Mouse (Mus musculus) hindbrain, embryonic 15.5 days (tissue): ENCODE results near the gene Gm3435. TPM values are rescaled to one million over a fixed set of nuclear protein-coding genes. Genes with fewer than 3 reads are reported as not detected.
"Not testable (repeated sequence)": the region's sequence is repeated elsewhere in the genome, so short reads cannot be mapped to it uniquely, and the experiment has no call there.

Experiments
- ATAC-seq: fragments of 200-750 bp; cut with Nextera tagmentation; 2 replicates; pipeline ENCODE4 v1.8.0; 2017; ENCODE audit warnings: low read depth, moderate number of reproducible peaks, moderate TSS enrichment; ENCODE audit not compliant: low FRiP score
- H3K27ac ChIP-seq: fragments of 300-500 bp; sonication (generic); replicated peaks from 2 replicates; pipeline ENCODE4 v1.5.1; 2015; ENCODE audit warnings: mild to moderate bottlenecking, inconsistent platforms
- H3K27me3 ChIP-seq: fragments of 300-500 bp; sonication (generic); 2 replicates; pipeline ENCODE4 v1.6.1; 2015; ENCODE audit warnings: control low read depth, inconsistent platforms
- H3K36me3 ChIP-seq: fragments of 300-500 bp; sonication (generic); 2 replicates; pipeline ENCODE4 v1.6.1; 2015; ENCODE audit warnings: control low read depth, inconsistent platforms
- H3K4me1 ChIP-seq: fragments of 300-500 bp; sonication (generic); replicated peaks from 2 replicates; pipeline ENCODE4 v1.6.1; 2015; ENCODE audit warnings: control low read depth, inconsistent platforms
- H3K4me2 ChIP-seq: fragments of 300-500 bp; sonication (generic); 2 replicates; pipeline ENCODE4 v1.6.1; 2015; ENCODE audit warnings: moderate library complexity, mild to moderate bottlenecking, inconsistent platforms
- H3K4me3 ChIP-seq: fragments of 300-500 bp; sonication (generic); 2 replicates; pipeline ENCODE4 v1.5.1; 2015; ENCODE audit warnings: mild to moderate bottlenecking, inconsistent platforms
- H3K9ac ChIP-seq: fragments of 300-500 bp; sonication (generic); 2 replicates; pipeline ENCODE4 v1.6.1; 2015; ENCODE audit warnings: inconsistent platforms
- H3K9me3 ChIP-seq: fragments of 300-500 bp; sonication (generic); 2 replicates; pipeline ENCODE4 v1.6.1; 2016; ENCODE audit warnings: control low read depth, inconsistent platforms
- WGBS: fragments of 180-500 bp; shearing (Covaris S2); methylation state at CpG from one replicate; pipeline ENCODE4 v1.1.7; 2015; 5-methylcytosine and 5-hydroxymethylcytosine counted together
- polyA plus RNA-seq: library from polyadenylated mRNA; unstranded; fragments of >200 nt; fragmentation: Nextera tagmentation; extraction: Ambion mirVana; gene quantifications from 2 replicates; pipeline ENCODE4 v1.2.1, GENCODE M21; 2015

Gene Gm3435
- polyA plus RNA-seq, 1 experiment from 2014 or later: 7.2 TPM

DNA sequence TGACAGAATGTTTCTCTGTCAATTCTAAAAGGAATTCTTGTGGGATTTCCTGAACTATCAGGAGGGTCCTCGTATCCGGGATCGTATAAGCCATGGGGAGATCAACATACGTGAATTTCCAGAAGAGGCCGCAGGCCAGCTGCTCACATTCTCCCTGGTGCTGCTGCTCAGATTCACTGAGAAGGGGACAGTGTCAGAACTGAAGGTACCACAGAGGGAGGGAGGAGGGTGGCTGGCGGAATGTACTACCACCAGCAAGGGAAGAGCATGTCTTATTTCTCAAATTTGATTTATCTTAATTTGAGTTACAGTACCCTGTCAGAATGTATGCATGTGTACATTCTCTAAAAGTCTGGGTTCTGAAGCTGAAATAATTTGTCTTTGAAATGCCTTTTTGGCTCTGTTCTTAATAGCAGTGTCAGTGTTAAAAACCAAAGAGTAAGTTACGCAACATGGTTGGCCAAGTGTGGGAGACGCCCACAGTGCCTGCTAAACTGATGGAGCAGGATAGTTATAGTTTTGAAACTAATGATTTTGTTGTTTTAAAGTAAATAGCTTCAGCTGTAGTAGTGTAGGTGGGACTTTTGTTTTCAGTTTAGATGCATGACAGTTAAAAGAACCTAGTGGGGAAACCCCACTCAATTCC, 43.3 kb downstream of the Gm3435 start:
- H3K27ac ChIP-seq, H3K9ac ChIP-seq, H3K9me3 ChIP-seq, ATAC-seq, H3K4me1 ChIP-seq, H3K4me3 ChIP-seq, H3K27me3 ChIP-seq, H3K4me2 ChIP-seq: not testable (repeated sequence)
- WGBS: 93% methylated on average over 6 of the region's 8 CpGs
- peaks cover 12% of the 10 kb centered on the region; the same call in 1 of the 2 replicates for H3K36me3 ChIP-seq

DNA sequence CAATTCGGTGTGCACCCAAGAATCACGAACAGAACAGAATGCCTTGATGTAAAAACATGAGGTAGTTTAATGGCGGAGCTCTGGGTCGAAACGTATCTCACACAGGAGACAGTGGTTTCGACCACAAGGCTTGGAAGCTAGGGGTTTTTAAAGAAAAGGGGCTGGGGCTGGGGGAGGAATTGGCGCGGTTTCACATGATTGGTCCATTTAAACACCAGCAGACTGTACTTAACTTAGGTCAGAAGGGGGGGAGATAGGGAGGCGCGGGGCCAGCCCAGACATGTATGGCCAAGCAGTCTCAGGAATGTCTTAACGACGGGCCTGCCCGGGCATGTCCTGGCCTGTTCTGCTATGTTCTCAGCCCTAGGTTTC, 43.8 kb downstream of the Gm3435 start:
- H3K4me3 ChIP-seq, ATAC-seq, H3K9me3 ChIP-seq, H3K27ac ChIP-seq, H3K27me3 ChIP-seq, H3K4me2 ChIP-seq, H3K4me1 ChIP-seq, H3K9ac ChIP-seq: not testable (repeated sequence)
- WGBS: 95% methylated on average over 12 of the region's 13 CpGs
- H3K36me3 ChIP-seq: peaks cover 12% of the 10 kb centered on the region; the same call in 1 of the 2 replicates

DNA sequence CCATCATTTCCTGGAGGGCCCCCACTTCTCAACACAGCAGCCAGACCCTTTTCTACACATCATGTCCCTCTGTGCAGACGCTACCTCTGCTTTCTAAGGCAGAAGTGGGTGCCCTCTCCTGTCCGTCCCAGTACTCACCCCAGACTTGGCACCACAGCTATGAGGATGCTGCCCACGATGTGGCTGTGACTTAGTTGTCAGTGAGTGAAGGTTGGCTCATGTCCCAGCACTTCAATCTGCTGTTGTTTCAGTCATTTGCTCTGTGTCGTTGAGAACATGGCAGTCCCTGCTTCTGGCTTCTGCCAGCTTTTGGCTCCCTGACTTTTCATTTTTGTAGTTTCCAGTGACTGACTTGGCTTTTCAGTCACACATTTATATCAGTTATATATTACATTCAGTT, 45.9 kb downstream of the Gm3435 start:
- H3K4me3 ChIP-seq: no peak overlapping the region
- no peak for ATAC-seq
- no peaks in the 10 kb centered on the region for H3K27me3 ChIP-seq
- H3K9ac ChIP-seq: no peak overlapping the region
- H3K4me2 ChIP-seq: no peak overlapping the region
- H3K36me3 ChIP-seq: peaks cover 21% of the 10 kb centered on the region; the same call in 1 of the 2 replicates
- WGBS: 82% methylated on average over 4 of the region's 4 CpGs
- H3K9me3 ChIP-seq: no peaks in the 10 kb centered on the region
- H3K27ac ChIP-seq: no peak overlapping the region
- no peaks in the 10 kb centered on the region for H3K4me1 ChIP-seq

DNA sequence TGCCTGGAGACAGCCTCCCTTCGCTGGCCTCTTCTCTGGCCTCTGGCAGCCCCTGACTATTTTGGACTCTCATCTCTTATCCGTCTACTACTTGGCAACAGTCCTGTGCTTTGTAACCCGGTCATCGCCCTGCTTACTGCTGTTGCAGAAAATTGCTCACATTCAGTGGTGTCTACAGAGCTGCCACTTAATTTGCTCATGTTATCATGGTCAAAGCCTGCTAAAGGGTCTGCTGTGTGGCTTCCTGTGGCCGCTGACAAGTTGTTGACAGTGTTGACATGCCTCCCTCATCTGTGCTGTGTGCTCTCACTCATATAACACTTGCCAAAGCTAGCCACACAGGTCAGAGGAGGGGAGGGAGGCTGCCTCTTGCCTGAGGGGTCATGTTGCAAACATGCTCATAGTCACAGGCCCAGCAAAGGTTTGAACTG, 48.2 kb downstream of the Gm3435 start:
- WGBS: 95% methylated on average over 5 of the region's 5 CpGs
- Histone ChIP-seq H3K9ac (no peak overlapping the region), H3K36me3 (peaks cover 30% of the 10 kb centered on the region), H3K27me3 (no peaks in the 10 kb centered on the region), H3K9me3 (no peaks in the 10 kb centered on the region), H3K4me3 (no peak overlapping the region), H3K4me2 (no peak overlapping the region), H3K27ac (no peak overlapping the region), H3K4me1 (no peaks in the 10 kb centered on the region)
- no peak for ATAC-seq

DNA sequence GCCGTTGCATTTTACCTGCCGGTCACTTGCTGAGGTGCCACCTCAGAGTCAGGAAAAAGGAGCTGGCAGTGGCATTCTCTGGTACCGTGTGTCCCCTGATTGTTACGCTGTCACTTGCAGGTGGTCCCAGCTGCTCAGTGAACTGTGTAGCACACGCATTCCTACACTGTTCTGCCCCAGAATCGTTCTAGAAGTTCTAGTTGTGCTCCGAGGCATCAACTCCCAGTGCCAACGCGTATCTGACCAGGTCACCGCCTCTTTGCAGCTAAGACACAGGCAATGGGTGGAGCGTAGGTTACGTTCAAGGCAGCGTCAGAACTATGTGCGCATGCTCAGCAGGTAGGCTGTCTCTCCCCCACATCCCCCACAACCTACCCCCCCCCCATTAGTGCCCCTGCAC, 49.7 kb downstream of the Gm3435 start:
- H3K27me3 ChIP-seq: no peaks in the 10 kb centered on the region
- no peak overlapping the region for H3K4me2 ChIP-seq
- peaks cover 41% of the 10 kb centered on the region for H3K36me3 ChIP-seq
- ATAC-seq: no peak
- H3K9me3 ChIP-seq: no peaks in the 10 kb centered on the region
- no peak overlapping the region for H3K4me3 ChIP-seq
- H3K9ac ChIP-seq: no peak overlapping the region
- WGBS: 94% methylated on average over 14 of the region's 14 CpGs
- H3K27ac ChIP-seq: no peak overlapping the region
- H3K4me1 ChIP-seq: no peaks in the 10 kb centered on the region

DNA sequence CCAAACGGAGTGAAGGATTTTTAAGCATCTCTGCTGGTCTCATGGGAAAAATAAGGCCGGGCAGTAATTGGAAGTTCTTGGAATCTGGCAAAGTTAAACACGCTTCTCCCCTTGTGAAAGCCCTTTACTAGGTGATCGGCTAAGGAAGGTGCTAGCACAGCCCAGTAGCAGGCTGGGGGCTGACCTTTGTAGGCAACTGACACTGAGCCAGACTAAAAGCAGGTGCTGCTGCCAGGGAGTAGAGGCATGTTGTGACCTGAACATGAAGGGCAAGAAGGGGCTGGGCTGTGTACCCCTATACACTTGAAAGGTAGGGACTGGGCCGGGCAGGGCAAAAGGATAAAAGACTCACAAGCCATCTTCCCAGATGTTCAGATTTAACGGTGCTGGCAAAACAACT, 50.4 kb downstream of the Gm3435 start:
- no peak for ATAC-seq
- 93% methylated on average over 6 of the region's 6 CpGs for WGBS
- Histone ChIP-seq H3K4me3 (no peak overlapping the region), H3K9me3 (no peaks in the 10 kb centered on the region), H3K36me3 (peaks cover 41% of the 10 kb centered on the region), H3K27ac (no peak overlapping the region), H3K27me3 (no peaks in the 10 kb centered on the region), H3K9ac (no peak overlapping the region), H3K4me1 (no peaks in the 10 kb centered on the region), H3K4me2 (no peak overlapping the region)

DNA sequence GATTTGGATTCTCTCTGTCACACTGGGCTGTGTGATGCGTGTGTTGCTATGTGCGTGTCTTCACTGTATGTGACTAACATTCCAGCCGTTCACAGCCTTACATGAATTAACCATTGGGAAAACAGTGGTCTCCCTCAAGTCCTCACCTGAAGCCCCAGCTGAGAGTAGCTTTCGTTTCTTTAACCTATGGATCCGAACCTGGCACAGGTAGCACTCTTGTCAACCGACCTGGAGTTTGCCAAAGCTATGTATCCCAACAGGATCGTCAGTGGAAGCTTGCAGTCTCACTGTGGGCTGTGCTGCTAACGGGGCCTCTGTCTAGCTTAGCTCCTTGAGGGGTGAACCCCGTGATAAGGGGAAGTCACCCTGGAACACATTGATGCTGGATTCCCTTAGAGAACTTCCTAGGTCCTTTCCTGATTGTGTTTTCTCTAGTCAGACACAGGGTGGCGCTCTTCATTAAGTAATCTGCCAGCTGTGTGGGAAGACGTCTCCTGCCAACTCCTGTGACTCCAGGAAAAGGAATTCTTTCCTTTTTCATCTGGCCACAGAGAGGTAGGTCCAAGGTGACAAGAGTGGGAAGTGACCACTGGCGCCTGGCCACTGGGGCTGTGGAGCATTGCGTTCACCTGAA, 55.5 kb downstream of the Gm3435 start:
- Histone ChIP-seq H3K27ac (peak overlapping the region; percentile 56; the same call in 1 of the 2 replicates), H3K4me3 (no peak overlapping the region), H3K4me2 (peak overlapping the region; percentile 48), H3K9me3 (no peaks in the 10 kb centered on the region), H3K4me1 (peaks cover 9% of the 10 kb centered on the region), H3K9ac (0 out of 2 replicates have a peak overlapping the region, but pooled peaks have one; percentile 25), H3K36me3 (peaks cover 20% of the 10 kb centered on the region), H3K27me3 (no peaks in the 10 kb centered on the region)
- peak; percentile 86 for ATAC-seq
- 41% methylated on average over 13 of the region's 13 CpGs for WGBS

DNA sequence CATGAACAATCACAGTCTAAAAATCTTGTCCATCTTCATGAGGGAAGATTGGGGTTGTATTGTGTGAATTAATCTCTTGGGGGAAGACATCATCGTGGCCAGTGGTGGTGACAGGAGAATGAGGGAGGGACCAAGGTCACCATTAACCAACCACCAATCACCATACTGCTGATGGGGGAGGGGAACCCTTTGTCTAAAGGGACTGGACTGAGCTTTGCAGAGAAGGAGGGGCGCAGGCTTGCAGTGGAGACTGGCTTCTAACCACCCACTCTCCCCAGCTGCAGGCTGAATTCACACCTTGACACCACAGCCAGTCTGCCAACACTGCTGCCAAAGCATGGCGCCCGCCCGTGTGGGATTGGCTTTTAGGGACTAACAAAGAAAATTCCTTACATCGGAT, 56.1 kb downstream of the Gm3435 start:
- 41% methylated on average over 6 of the region's 6 CpGs for WGBS
- H3K4me3 ChIP-seq: no peak overlapping the region
- peaks cover 9% of the 10 kb centered on the region for H3K4me1 ChIP-seq
- peak overlapping the region; percentile 48 for H3K4me2 ChIP-seq
- no peaks in the 10 kb centered on the region for H3K9me3 ChIP-seq
- no peaks in the 10 kb centered on the region for H3K27me3 ChIP-seq
- H3K36me3 ChIP-seq: peaks cover 20% of the 10 kb centered on the region
- peak; percentile 84 for ATAC-seq
- 0 out of 2 replicates have a peak overlapping the region, but pooled peaks have one; percentile 25 for H3K9ac ChIP-seq
- H3K27ac ChIP-seq: peak overlapping the region; percentile 56; the same call in 1 of the 2 replicates

DNA sequence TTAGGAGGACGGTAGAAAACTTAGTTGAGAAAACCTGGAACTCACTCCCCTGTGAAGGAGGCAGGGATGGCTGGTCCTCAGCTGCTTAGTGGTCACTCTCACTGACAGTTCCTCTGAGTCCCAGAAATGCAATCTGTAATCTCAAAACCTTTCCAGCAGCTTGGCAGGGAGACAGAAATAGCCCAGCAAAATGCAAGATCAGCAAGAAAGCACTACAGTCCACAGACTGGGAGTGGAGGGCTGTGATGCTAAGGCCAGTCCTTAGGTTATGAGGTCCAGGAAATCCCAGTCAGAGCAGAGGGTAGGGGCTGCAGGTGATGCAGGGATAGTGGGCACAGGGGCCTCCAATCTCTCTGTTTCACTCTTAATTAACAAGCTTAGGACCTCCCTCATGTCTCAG, 56.9 kb downstream of the Gm3435 start:
- H3K36me3 ChIP-seq: peaks cover 16% of the 10 kb centered on the region
- no peaks in the 10 kb centered on the region for H3K9me3 ChIP-seq
- ATAC-seq: no peak
- no peaks in the 10 kb centered on the region for H3K27me3 ChIP-seq
- no peak overlapping the region for H3K9ac ChIP-seq
- H3K4me1 ChIP-seq: peaks cover 9% of the 10 kb centered on the region
- WGBS: 73% methylated on average over 1 of the region's 1 CpGs
- H3K4me2 ChIP-seq: no peak overlapping the region
- no peak overlapping the region for H3K4me3 ChIP-seq
- no peak overlapping the region for H3K27ac ChIP-seq

DNA sequence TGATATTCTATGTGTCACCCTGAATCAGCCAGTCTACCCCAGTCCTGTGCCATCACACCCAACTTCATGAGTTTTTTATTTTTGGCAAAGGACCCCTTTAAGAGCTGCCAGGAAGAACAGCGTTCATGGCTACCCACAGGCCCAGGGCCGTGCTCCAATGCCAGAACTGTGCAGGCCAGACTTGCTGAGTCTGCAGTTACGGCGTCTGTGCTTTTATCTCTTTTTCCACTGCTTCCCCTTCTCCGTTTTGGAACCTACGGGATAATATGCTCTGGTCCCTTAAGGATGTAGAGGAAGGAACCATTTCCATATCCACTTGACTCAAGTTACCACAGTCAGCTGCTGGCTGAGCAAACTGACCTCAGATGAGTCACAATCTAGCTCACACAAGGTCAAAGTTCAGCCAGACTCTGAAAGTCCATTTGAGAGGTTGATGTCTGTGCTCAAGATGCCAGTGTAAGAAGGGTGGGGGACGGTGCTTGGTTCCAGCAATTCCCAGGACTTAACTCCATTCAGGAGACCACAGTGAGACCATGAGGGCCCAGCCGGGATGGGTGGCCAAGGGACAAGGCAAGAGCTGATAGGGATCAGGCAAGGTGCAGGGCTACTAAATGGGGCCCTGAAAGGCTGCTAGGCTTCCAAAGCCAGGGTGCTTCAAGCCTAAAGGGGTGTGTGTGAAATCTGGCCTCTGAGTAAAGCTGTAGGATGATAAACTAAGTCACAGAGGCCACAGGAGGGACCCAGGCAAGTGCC, 58.2 kb downstream of the Gm3435 start:
- Histone ChIP-seq H3K27ac (no peak overlapping the region), H3K9ac (no peak overlapping the region), H3K9me3 (no peaks in the 10 kb centered on the region), H3K4me3 (no peak overlapping the region), H3K4me2 (no peak overlapping the region), H3K36me3 (peaks cover 11% of the 10 kb centered on the region; the same call in 1 of the 2 replicates), H3K27me3 (no peaks in the 10 kb centered on the region), H3K4me1 (peaks cover 9% of the 10 kb centered on the region)
- ATAC-seq: no peak
- 65% methylated on average over 8 of the region's 8 CpGs for WGBS

DNA sequence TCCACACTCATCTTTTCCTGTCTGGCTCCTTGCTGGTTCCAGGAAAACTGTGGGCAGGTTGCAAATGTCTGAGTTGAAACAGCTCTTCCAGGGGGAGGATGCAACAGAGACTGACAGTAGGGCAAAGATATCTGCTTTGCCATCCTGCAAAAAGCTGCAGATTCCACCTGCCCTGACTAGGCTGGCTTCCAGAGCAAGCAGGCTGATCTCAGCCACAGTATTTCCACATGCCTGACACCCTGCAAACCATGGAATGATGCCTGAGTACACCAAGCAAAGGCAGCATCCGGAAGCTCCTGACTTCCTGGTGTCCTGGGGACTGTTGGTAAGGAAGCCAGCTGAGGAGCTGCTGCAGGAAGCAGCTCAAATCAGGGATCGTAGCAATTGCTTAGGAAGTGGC, 59.1 kb downstream of the Gm3435 start:
- Histone ChIP-seq H3K27ac (no peak overlapping the region), H3K27me3 (no peaks in the 10 kb centered on the region), H3K4me3 (no peak overlapping the region), H3K9ac (no peak overlapping the region), H3K36me3 (0 out of 2 replicates have a peak, but pooled peaks cover 3% of the 10 kb centered on the region), H3K4me1 (peaks cover 9% of the 10 kb centered on the region), H3K4me2 (no peak overlapping the region), H3K9me3 (no peaks in the 10 kb centered on the region)
- ATAC-seq: no peak
- 77% methylated on average over 2 of the region's 2 CpGs for WGBS
